Mouse (Mus musculus): ENCODE data around the gene A730009L09Rik.

The A730009L09Rik gene

GRCm38 (mm10) chr16:84514821-84515220 is at the start of gene A730009L09Rik:
Gene A730009L09Rik, plus strand, starts transcription at chr16:84515121.
- no peak for DNase-seq

GRCm38 (mm10) chr16:84465581-84466165 is 49.2 kb upstream of the A730009L09Rik start:
- no peak for DNase-seq

DNA sequence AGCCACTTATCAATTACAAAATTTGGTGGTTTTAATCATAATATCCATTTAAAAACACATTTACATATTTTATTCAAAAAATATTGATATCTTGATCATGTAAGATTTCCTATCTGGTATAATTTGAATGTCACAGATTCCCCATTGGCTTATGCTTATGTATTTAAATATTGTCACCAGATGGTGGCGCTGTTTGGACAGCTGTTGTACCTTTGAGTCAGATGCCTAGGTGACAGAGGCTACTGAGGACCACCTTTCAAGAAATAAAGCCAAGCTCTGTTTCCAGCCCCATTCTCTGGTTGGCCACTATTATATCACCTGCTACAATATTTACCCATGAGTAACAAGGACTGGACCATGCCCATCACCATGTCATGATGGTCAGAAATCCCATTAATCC is 46.0 kb upstream of the A730009L09Rik start:
- DNase-seq, result no peak

DNA sequence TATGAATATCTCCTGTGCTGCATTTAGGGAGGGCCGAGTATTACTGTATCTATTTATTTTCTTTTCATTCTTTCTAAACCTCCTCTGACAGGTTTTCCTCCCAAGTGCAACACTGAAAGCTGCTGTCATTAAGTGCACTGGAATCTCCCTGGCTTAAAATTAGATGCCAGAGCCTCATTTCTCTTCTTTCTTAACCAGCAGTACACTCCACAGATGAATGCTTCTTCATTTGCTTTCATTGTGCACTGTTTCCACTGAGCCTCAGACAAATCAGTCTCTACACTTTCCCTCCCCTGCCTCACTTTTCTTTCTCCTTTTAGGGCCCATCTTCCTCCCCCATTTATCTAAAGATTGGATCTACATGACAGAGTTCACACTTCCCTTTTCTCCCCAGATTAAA is 44.9 kb upstream of the A730009L09Rik start:
- DNase-seq, result no peak

DNA sequence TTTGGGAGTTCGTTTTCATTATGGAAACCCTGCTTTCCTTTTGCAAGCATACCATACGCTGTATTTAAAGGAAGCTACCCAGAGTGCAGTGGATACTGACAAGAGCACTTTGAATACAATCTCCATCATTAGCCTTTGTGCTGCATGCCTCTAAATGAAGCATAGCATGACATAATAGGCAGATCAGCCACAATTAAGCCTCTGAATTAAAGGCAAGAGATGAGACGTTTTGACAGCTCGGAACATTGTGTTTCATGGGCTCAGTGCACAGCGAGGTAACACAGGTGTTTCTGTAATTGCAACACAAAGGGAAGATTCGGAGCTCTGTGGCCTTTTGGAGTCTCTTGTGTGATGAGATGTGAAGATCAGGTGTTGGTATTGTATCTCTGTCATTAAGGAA is 41.5 kb upstream of the A730009L09Rik start:
- DNase-seq, result no peak

GRCm38 (mm10) chr16:84474712-84475111 is 40.2 kb upstream of the A730009L09Rik start:
- DNase-seq, result no peak

GRCm38 (mm10) chr16:84476948-84477347 is 38.0 kb upstream of the A730009L09Rik start:
- no peak for DNase-seq

DNA sequence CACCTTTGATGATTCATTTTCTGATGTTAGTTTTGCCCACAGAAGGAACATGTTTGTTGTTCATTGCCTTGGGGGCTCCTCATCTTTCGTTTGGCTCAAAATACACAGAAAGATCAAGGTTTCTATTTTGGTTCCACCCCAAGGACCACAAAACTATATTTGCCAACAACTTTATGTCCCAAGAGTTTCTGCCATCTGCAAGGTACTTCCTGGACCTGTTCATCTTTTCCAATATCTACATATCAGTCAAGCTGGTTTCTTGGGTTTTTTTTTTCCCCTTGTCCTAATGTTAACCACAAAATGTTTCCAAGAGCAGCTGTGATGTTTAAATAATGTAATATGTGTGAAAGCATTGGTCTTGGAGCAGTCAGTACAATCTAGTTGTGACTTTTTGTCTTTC is 37.4 kb upstream of the A730009L09Rik start:
- no peak for DNase-seq

GRCm38 (mm10) chr16:84477952-84478351 is 37.0 kb upstream of the A730009L09Rik start:
- DNase-seq, result no peak

GRCm38 (mm10) chr16:84485931-84486330 is 29.0 kb upstream of the A730009L09Rik start:
- DNase-seq, result no peak

- DNase-seq, result no peak
Observed at GRCm38 (mm10) chr16:84494818-84495217, 20.1 kb upstream of the A730009L09Rik start.

GRCm38 (mm10) chr16:84495438-84495837 is 19.5 kb upstream of the A730009L09Rik start:
- no peak for DNase-seq

DNA sequence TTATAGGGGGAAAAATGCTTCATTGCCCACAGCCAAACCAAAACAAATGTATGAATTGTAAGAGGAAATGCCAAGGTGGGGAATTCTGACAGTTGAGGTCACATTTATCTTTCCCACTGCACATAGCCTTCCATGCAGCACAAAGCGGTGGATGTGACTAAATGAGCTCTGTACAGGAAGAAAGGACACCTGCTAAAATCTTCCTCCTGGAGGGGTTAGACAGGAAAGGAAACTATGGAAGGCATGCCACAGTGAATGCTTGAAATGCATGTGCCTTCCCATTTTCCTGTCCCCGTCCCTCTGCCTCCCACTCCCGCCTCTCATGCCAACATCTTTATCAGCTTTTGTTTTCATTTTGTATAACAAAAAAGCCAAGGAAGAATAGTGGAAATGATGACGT is 7.2 kb upstream of the A730009L09Rik start:
- DNase-seq, result no peak

GRCm38 (mm10) chr16:84521975-84522635 is 7.2 kb downstream of the A730009L09Rik start:
- no peak for DNase-seq

- DNase-seq, result no peak
Observed at GRCm38 (mm10) chr16:84523061-84523460, 8.1 kb downstream of the A730009L09Rik start.

GRCm38 (mm10) chr16:84527375-84527774 is 12.5 kb downstream of the A730009L09Rik start:
- DNase-seq, result peak; percentile 46

GRCm38 (mm10) chr16:84532803-84533202 is 17.9 kb downstream of the A730009L09Rik start:
- DNase-seq, result no peak

- DNase-seq, result no peak
Observed at GRCm38 (mm10) chr16:84546059-84546458, 31.1 kb downstream of the A730009L09Rik start.

- DNase-seq, result no peak
Observed at GRCm38 (mm10) chr16:84549122-84549521, 34.2 kb downstream of the A730009L09Rik start.

DNA sequence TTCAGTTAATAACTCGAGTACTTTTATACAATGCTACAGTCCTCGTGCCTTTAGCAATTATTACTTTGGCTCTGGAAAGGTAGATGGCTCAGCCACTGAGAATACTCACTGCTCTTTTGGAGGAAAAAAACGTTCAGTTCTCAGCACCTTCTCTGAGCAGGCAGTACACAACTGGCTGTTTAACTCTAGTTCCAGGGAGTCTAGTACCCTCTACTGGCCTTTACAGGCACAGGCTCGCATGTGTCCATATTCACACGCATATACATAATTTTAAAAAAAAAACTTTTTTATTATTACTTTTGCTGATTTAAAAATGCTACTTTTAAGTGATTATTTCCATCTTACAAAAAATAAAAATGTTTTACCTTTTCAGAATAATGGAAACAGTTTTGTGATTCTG is 35.5 kb downstream of the A730009L09Rik start:
- DNase-seq, result no peak

DNA sequence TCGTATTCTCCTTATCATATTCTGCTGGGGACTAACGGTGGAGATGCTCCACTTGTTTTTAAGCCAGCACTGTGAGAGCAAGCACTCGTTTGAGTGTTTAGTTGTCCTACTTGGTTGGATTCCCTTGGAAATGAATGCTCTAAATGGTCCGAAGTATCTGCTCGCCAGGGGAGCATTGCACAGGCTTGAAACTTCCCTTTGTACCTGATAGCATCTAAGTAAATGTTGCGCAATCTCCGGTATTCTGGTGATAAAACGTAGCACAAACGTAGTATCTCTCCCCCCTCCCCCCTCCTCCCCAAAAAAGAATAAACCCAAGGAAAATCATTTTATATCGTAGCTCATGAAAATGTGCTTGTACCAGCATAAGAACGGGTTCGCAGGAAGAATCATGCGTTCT is 39.1 kb downstream of the A730009L09Rik start:
- DNase-seq, result no peak

GRCm38 (mm10) chr16:84558113-84558917 is 43.4 kb downstream of the A730009L09Rik start:
- DNase-seq, result no peak

- no peak for DNase-seq
Observed at GRCm38 (mm10) chr16:84559569-84560278, 44.8 kb downstream of the A730009L09Rik start.

Data from thymus, postnatal 25 days (tissue).